Mouse (Mus musculus): ENCODE measurements around the gene Ccdc32.

Gene Ccdc32

DNA sequence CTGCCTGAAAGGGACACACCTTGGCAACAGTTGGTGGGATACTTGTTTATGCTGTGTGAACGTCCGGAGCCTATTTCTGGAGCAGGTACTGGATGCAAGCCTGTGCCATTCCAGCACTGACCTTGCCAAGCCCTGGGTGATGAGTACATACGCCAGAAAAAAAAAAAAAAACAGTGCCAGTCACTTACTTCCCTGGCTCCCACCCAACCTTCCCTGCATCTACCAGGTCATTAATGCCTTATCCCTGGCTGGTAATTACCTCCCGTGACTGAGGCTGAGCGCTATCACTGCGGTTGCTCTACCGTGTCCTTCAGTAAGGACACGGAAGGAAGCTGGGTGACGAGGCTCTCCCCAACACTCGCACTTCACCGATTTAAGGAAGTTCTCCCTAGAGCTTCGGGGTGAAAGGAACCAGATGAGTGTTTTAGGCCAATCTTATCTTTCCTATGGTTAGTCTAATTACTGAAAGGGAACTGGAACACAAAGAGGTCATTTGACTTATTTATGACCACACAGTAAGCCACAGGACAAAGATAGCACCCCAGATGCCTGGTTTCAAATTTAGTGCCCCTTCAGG is 13.5 kb downstream of the Ccdc32 start:
- in situ Hi-C loops (cut with MboI, MseI): no loop called here

DNA sequence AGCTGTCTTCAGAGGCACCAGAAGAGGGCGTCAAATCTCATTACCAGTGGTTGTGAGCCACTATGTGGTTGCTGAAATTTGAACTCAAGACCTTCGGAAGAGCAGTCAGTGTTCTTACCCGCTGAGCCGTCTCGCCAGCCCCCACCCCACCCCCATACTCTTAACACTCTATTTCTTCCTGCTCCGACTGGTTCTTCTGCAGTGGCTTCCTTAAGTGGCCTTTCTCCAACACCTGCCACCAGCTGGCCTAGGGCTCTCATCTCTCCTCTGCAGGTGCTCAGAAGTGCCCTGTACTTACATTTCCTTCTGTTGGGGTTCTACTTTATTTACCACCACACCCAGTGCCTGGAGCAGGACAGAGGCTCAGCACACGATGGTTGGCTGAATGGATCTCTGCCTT is 14.2 kb downstream of the Ccdc32 start:
- in situ Hi-C loops (cut with MboI, MseI): no loop called here

DNA sequence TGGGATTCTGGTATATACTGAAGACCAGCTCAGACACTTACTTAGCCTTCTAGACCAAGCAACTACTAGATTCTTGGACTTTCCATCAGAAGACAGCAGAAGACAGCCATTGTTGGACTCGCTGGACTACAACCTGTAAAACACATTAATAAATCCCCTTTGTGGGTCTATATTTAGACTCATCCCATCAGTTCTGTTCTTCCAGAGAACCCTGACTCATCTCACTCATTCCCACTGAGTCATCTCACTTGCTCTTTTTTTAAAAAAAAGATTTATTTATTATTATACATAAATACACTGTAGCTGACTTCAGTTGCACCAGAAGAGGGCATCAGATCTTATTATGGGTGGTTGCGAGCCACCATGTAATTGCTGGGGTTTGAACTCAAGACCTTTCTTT is 19.8 kb downstream of the Ccdc32 start:
- in situ Hi-C loops (cut with MboI, MseI): no loop called here

DNA sequence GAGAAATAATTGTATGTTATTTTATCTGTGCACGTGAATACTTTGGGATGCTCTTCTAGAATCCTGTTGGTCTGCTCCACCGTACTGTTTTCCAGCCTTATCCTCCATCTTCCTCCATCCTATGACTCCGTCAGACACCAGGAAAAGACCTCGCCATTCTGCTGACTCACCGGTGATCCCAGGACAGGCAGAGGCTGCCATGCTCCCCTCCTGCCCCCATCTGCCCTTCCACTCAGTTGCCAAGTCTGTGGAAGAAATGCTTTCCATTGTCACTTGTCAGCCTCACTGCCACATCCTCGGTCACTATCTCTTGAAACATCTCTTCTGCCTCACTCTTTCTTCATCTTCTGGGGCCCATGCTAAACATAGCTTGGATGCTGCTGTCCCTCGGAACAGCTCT is 22.3 kb downstream of the Ccdc32 start:
- in situ Hi-C loops (cut with MboI, MseI): no loop called here

DNA sequence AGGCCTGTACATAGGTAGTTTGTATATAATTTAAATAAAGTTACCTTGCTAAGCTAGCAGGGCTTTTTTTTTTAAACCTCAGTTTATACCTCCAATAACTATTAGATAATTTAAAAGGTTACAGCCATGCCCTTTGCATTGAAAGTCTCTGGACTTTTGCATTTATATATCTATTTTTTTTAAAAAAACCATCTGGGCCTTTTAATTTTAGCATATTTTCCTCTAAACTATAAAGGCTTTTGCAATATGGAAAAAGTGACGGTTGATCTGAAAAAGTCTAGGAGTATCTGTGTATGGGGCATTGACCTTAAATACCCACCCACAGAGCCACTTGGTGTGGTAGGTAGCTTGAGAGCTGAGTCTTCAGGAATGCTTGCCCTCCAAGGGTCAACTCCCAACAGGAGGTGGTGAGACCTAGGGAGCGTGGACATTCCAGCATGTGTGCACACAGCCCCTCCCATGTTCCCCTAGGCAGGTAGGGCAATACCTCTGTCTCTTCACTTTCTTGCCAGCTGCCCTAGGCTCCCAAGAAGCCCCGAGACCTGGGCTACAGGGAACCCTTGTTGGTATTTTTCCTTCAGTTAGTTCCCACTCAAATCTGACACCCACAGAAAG is 30.1 kb downstream of the Ccdc32 start:
- in situ Hi-C loops (cut with MboI, MseI): no loop called here

DNA sequence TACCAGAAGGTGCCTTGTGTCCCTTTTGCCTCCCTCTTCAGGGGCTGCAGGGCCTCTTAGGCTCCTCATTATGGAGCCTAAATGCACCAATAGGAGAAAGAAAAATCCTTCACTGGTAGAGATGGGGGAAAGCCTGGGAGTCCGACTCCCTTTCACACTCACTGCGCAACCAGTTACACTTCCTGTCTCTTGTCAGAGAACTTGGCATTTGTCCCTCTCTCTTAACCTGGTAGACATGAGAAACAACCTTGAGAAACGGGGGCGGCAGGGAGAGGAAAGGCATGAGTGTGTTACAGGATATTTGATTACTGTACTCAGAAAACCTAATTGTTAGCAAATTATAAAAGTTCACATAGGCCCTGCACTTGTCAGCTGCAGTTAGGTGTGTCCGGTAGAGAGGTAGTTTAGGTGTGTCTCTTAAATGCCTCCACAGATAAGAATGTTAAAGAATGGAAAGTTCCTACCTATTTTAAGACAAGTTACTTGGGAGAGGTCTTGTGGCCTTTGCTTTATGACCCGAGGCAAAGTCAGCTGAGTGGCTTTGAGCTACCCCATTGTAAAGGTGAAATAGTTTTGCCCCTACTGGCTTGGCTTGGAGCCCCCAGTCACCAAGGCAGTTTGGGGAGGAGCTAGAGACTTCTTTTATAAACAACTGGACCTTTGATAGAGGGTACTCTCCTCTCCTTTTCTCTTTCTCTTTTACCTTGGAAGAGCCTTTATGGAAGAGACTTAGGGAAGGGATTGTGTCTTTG is 30.9 kb downstream of the Ccdc32 start:
- in situ Hi-C loops (cut with MboI, MseI): no loop called here

DNA sequence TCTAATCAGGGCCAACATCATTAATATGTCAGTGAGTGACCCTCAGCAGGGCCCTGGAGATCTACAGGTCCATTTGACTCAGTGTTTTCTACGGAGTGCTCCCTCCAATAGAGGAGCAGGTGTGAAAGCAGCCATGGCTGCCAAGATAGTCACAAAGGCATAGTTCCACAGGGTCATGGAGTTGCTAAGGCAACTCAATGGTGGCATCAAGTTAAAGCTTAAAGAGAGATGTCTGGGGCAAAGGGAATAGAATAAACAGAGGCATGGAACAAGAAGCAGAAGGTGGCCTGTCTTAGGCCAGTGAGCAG is 32.4 kb downstream of the Ccdc32 start:
- in situ Hi-C loops (cut with MboI, MseI): no loop called here

DNA sequence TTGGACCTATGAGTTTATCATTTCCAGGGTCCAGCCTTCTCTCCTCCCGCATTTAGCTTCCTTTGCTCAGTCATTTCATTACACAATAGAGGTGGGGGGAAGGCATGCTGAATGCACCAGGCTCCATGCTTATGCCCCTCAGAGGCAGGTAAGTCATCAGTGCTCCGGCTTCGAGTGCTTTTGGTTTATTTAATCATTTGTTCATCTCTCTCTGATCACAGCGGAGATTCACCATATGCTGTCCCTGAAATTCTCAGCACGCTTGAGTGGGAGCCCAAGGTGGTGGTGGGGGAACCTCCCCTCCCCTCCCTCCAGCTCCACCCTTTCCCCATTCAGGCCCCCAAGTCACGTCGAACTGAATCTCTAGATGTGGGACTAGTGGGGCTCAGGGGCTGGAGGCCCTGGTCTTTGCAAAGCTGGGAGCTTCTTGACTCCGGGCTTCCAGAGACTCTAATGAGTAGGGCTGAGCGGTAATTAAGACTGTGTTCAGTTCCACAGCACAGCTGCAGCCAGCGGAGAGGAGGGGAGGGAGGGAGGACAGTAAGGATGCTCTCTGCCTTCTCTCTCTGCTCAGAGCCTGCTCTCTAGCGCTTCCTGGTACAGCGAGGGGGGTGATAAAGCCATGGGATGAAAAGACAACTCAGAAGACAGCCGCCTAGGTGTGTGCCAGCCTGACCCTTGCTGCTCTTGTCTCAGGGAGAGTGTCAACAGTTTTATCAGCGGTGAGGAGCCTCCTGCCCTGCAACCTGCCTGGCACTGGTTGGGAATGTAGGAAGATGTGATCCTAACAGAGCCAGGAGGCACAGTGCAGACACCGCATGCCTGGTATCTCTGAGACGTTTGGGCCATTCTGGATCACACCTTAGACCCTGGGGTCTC is 33.0 kb downstream of the Ccdc32 start:
- in situ Hi-C loops (cut with MboI, MseI): no loop called here

DNA sequence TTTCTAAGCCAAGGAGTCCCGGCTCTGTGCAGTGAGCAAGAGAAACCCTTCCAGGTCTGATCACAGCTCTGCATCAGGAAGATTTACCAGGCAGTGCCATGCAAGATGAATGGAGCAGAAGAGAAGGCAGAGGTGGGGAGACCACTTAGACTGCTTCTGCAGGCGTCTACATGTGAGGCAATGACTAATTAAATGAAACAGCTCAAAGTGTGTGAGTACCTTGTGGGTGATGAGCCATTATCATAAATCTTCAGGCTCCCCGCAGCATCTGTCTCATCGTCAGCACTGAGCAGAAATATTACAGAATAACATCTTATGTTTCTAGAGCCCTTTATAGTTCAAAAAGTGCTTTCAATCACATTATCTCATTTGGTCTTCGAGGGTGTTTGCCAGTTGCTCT is 33.7 kb downstream of the Ccdc32 start:
- in situ Hi-C loops (cut with MboI, MseI): no loop called here

DNA sequence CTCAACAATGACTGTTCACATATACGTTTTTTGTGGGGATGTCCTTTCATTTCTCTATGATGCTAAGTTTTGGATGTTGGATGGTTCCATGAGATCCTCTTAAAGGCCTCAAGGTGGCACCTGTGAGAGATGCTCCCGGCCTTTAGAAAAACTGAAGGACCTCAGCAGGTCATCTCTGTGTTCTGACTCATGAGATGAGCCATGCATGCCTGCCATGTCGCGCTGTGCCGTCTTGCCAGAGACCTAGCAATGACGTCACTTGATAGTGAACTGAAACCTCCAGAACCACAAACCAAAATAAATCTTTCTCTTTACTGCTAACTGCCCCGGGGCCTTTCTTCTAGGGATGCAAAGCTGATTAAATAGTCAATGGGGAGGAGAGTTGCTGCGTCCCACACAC is 45.4 kb downstream of the Ccdc32 start:
- in situ Hi-C loops (cut with MboI, MseI): no loop called here

DNA sequence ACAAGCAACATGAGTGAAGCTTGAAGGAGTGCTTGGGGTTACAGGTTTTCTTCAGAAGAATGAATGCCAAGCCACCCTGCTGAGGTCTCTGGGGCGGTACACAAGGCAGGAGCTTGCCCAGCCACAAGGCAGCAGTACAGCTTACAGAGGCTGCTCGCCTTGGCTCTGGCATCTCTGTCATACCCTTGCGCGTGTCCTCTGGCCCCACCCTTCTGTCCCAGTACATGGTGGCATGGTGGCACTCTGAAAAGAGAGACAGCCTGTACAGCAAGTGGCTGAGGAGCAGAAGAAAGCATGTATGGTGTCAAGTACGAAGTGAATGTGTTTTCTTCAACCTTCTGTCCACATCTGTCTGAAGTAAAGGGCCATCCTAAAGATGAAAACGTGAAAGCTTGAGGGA is 48.4 kb downstream of the Ccdc32 start:
- in situ Hi-C loops (cut with MboI, MseI): no loop called here

DNA sequence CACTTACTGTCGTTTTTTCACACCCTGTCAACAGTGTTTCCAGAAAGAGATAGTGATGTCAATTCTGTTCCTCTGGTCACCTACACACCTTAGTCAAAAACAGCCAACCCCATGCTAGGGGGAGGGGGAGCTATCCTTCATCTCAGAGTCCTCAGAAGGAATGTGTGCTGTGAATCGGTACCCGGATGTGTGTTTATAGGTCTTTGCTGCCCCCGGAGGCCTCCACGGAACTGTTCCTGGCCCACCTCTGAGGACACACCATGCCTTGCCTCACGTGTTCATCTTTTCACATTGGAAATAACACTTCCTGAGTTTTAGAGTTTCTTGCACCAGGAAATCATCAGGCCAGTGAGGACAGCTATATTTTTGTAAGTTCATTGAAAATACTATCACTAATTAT is 51.1 kb downstream of the Ccdc32 start:
- in situ Hi-C loops (cut with MboI, MseI): no loop called here

DNA sequence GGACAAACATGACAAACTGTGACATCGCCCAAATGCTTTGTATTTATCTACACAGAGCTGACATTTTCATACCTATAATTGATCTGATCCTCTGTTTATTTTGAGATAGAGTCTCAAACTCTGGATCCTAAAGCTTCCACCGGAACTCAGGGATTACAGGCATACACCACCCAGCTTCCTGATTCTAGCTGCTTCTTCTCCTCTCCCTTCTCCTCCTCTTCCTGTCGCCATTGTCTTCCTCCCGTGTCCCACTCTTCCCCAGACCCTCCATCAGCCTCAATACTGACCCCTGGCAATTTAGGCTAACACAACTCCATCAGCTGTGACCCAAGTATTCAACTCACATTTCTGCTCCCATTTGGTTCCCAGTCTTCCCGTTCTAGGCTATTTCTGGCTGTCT is 52.3 kb downstream of the Ccdc32 start:
- in situ Hi-C loops (cut with MboI, MseI): no loop called here

DNA sequence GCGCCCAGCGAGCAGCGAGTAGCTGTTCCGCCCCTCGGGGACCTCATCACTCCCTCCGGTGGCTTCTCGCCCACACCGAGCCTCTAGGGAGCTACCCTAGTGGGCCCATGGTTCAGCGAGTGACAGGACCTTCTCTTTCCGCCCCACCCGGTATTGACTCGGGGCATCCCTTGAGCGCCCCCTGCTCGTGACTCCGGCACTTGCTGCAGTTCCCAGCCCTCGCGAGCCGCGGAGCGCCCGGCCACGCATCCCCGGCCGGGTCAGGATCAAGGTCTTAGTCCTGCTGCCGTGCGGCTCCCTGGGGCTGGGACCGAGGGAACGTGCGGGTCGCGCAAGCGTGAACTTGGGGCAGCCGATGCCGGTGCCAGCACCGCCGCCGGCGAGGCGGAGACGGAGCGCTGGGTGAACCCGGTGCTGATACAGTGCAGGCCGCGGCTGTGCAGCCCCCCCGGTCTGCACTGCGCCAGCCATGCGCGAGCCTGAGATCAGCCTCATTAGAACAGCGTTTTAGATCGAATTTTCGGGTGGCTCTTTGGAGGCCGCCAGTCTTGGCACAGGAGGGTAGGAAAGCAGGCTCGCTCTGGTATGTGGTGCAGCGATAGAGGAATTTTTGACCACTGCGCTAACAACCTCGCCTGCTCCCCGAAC is 52.8 kb downstream of the Ccdc32 start:
- in situ Hi-C loops (cut with MboI, MseI): no loop called here

DNA sequence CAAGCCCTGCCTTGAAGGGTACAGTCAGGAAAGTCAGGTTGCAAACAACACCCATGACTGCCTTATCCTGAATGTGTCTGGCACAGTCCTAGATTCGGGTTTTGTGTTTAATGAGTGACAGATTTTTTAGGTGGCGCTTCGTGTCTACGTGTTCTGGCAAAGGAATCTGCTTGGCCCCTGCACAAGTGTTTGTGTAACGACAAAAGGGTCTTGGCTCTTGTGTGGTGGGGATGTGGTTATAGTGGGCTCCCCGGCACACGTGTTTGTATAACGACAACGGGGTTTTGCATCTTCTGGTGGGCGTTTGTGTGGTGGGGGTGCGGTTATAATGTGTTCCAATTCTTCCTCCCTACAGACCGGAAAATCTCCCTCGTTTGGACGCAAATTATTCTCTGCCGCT is 53.3 kb downstream of the Ccdc32 start:
- in situ Hi-C loops (cut with MboI, MseI): no loop called here

DNA sequence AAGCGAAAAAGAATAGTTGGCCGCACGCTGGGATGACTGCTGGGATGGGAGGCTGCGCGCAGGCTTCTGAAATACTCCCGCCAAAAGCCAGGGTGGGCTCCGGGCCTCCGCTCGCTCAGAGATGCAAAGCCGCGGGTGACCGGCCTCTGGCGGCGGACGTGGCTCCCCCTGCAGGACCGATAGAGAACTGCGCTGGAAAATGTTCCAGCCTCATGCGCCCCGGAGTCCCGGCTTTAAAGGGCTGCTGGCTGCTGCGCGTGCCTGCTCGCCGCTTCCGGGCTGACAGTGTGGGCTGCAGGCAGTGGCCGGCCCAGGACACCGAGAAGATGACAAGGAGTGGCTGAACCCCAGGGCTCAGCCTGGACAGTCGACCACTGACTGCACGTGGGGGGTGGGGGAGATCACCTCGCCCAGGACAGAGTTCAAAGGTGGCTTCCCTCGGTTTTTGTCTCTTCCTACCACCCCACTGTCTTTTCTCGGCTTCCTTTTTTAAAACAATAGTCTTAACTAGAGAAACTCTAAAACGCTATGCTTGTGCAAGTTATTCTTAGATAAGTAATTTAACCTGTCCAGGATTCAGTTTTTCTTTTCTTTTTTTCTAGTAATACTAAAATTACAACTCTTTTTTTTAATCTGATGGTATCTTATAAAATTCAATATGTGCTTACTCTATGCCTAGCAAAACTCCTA is 56.4 kb downstream of the Ccdc32 start:
- in situ Hi-C loops (cut with MboI, MseI): no loop called here

DNA sequence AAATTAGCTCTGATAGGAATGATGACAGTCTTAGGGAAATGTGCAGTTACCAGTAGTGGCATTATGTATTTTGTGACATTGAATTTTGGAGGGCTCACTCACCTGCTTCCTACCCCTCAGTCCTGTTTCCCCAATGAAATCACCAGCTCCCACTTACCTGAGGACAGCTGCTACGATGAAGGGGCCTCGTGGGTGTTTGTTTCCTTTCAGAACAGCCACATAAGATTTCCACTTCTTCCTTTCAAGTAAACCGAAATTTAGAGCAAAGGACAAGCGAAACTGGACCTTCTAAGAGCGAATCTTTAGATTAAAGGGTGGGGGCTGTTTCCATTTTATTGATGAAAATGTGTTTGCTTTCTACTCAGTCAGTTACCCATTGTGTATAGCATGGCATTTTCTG is 57.1 kb downstream of the Ccdc32 start:
- in situ Hi-C loops (cut with MboI, MseI): no loop called here

DNA sequence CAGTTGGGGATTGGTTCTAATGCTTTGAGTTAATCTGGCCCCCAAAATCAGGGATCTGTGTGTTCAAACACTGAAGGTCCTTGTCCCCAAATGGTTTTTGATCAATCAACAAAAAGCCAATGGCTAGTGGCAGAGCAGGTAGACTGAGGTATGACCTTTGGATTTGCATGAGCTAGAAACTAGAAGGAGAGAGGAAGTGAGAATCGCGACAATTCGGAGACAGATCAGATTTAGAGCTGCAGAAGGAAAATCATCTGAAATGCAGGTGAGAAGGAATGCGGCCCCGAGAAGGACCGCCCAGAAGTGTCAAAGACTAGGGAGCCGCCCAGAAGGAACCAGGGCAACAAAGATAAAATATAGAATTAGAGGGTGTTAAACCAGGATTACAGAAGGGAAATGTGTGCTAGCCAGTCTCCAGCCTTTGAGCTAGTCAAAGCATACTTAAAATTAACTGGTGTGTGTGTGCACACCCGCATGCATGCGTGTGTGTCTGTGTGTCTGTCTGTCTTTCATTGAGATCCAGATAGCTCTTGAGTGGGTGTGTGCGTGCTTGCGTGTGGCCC is 59.5 kb downstream of the Ccdc32 start:
- in situ Hi-C loops (cut with MboI, MseI): no loop called here
